Mouse (Mus musculus): ENCODE measurements at regions not wholly inside any gene's neighbourhood (a gene's known extent, or its start where the extent isn't known, plus 50 kb on each side); places are given as distances from the start of the nearest gene placed in this dataset.
"Not testable (repeated sequence)": the region's sequence is repeated elsewhere in the genome, so short reads cannot be mapped to it uniquely, and the experiment has no call there.

DNA sequence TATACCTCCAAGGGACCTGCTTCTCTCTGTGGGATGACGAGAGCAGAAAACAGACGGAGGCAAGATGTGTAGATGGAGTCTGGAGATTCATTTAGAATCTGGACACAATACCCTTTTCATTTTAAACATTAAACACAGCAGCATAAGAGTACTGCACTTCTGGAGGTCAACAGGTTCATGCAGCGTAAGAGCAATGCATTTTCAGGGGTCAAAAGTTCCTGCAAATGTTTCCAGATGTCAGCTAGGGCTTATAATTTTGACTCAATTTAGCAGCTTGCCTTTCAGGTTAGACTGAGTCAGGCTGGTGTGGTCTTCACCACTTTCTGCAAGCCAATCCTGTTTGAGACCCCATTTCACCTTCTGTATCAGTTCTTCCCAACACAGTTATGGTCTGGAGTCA, 277.9 kb downstream of the Hace1 start:
- no peak for DNase-seq (ENCODE audit: low spot score in 2 of 2)

DNA sequence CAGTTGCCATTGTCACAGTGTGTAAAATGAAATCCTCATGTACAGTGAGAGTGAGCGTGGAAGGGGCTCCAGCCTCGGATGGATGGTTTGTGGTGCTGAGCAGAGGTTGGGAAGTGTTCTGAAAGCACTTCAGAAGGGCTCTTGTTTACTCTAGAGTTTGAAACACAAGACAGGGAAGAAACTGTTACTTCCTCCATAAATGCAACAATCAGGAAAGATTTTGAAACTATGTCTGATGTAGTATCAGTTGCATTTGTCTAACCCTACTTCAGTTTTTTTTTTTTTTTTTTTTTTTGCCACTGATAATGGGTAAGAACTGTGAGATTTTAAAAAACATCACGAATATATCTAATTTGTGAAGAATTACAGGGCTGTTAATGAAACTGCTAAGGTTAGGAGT, 281.5 kb downstream of the Hace1 start:
- DNase-seq (ENCODE audit: low spot score in 2 of 2), result no peak

DNA sequence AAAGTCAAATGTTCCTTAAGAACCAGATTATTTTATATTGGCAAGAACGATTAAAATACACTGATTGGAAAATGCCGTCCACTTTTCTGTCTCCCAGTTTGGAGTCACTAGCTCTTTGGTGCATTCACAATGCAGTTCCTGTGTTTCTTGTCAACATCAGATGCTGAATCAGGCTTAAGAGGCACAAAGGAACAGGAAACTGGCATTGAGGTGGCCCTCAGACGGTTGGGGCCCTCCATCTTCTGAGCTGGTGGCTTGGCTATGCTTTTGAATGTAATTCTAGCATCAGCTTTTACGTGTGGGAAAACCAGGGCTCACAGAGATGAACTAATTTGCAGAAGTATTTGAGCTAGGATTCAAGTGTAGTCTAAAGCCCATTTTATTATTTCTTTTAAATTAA, 282.3 kb downstream of the Hace1 start:
- no peak for DNase-seq (ENCODE audit: low spot score in 2 of 2)

DNA sequence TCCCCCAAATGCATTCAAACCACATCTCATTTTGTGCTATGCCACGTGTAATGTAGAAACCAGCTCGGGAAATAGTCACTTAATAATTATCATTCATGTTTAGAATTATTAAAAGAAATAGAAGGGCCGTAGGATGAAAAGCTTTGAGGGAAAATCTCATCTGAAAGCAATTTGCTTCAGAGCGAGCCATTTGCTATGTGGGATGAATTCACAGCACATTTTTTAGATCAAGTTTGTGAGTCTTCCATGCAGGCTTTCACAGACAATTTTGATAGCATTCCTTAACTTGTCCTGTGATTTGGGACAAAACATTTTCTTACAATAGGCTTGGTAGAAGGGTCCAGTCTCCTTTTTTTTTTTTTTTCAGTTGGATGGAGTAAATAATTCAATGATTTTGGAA, 283.1 kb downstream of the Hace1 start:
- DNase-seq (ENCODE audit: low spot score in 2 of 2), result no peak

DNA sequence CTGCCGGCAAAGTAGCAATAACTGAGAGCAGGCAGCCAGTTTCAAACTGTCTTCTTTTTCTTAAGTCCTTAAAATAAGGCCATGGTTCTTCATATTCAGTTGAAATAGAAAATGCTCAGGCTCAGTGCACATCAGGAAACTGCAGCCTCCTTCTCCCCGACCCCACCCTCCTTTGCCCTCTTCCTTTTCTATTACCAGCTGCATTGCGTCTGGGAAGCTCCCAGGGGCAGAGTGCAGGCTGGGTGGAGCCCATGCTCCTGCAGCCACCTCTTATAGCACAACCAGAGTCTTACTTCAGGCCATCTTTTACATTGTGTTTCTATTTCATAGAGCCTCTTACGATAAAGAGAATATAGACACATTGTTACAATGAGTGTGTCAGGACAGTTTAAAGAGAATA, 288.2 kb downstream of the Hace1 start:
- no peak for DNase-seq (ENCODE audit: low spot score in 2 of 2)

DNA sequence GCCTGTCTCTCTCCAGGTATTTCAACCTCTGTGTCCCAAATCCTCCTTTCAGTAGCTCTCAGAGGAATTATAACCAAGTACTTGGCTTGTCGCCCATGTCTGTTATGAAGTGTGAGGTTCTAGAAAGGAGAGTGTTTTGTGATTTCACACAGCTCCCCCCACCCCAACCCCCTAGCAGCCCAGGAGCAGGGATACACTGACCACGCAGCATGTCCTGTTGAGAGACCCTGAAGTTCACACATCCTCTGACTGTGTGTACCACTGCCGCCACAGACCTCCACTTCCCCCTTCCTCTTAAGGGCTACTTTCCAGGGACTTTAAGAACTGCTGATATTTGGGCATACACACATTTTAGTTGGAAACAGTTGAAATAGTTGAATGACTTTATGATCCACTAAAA, 289.2 kb downstream of the Hace1 start:
- no peak for DNase-seq (ENCODE audit: low spot score in 2 of 2)

DNA sequence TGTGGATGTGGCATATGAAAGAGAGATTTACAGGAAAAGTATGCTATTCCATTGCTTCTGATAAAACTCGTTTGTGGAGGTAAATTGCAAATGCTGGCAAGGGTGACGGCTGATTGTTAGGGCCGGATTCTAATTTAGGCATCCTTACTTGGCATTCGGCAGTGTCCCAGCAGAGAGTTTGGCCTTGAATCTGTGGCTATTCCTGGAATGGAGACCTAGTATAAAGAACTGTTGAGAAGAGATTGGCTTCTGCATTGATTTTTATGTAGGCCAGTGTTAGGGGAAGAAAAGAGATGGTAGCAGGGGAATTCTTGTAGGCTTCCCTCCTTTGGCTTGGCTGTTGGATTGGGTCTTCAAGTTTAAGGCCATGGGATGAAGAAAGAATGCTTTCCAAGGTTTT, 293.4 kb downstream of the Hace1 start:
- no peak for DNase-seq (ENCODE audit: low spot score in 2 of 2)

DNA sequence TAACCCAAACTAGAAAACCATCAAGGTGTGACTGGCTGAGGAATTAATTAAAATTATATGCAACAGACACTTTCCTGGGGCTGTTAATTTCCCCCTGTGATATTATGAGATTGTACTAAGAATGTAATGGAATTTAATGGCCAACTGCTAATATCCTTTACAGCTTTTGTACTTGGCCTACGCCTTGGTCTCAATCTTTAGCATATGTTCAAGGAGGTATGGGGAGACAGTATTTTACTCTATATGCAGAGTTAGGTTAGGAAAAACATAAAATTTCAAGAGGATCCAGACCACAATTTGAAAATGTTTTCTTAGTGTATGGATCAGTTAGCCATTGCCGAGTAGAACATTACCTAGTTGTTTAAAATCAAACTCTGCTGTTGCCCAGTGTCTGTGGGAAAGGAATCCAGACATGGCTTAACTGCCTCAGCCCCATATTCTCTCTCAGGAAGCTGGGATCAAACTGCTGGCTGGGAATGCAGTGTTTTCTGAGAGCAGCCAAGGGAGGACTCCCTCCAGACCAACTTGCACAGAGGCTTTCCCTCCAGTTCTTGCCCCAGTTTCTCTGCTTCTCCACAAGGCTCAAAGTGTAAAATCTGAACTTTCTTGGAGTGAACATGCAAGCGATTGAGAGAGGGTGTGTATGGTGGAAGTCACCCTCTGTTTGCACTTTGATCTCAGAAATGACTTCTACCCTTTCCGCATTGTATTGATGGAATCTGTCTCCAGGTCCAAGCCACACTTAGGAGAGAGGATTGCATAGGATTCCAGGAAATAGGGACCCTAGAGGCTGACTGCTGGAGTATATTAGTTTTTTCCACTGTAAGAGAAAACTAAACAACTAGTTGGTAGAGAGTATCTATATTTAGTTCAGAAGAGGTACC, 294.6 kb downstream of the Hace1 start:
- DNase-seq (ENCODE audit: low spot score in 2 of 2), result no peak

DNA sequence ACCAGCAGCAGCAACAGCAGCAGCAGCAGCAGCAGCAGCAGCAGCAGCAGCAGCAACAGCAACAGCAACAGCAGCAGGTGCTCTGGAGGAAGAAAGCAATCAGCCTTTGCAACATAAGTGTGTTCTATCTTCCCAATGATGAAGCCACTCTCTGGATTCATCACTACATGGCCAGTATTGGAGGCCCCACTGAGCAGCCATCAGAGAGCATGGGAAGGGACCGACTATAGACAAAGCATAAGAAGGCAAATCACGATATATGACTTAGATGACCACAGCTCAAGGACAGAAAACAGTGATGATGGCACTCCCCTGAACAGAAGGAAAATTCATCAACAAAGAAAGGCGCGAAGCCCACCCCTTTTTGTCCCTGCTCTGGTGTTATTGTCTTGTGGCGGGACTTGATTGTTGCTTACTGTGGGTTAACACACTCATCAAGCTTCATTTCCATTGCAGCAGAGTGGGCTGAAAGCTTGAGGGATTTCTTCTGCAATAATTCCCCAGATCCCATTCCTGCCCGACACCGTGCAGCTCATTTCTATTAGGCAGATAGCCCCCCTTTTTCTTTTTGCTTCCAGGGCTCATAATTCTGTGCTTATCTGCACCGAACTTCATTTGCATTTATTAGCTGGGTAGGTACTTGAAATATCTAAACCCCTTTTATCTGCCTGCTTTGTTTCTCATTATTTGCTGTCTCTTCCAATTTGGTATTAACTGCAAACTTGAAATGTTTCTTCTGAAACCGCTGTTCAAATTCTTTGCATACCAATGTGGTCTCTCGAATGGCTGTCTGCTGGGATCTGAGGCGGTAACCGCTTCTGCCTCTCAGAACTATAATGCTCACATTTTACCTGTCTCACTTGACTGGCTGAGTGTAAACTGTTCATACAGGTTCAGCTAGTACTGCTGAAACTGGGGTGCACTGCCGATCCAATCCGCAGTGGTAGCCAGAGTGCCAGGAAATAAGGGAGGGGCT, 296.5 kb downstream of the Hace1 start:
- no peak for DNase-seq (ENCODE audit: low spot score in 2 of 2)

DNA sequence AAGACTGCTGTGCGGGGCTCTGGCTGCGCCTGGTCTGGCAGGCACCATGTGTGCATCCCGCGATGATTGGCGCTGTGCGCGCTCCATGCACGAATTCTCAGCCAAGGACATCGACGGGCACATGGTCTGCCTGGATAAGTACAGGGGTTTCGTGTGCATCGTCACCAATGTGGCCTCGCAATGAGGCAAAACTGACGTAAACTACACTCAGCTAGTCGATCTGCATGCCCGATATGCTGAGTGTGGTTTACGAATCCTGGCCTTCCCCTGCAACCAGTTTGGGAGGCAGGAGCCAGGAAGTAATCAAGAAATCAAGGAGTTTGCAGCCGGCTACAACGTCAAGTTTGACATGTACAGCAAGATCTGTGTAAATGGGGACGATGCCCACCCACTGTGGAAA, 297.7 kb downstream of the Hace1 start:
- not testable (repeated sequence) for DNase-seq (ENCODE audit: low spot score in 2 of 2)

DNA sequence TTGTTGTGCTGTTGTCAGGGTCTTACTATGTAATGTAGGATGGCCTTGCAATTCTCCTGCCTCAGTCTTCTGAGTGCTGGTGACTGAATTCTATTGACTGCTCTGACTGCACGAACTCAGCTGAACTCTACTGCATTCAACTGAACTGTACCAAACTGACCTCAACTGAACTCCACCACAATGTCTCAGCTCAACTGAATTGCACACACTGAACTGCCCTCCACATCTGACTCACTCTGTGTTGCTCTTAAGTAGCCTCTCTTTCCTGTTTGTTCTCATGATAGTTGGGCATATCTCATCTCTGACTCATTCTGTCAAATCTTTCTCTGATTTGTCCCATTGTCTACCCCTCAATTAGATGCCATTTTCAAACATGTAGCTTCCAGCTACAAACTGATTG, 306.1 kb downstream of the Hace1 start:
- no peak for DNase-seq (ENCODE audit: low spot score in 2 of 2)

DNA sequence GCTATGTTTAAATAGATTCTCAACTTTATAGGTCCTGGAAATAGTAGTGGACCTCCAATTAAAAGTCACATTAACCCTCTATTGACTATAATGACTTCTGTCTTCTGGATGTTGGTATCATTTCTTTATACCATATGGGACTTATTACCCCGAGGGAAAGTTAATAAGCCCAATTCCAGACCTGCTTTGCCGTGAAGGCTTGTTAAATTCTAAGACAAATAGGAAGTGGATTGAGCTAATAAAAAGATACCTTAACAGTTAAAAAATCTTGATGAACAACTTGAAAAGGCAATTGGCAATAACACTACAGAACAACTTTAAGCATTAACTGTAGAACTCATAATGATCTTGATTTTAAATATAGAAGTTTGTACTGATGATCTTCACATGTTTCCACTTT, 309.0 kb downstream of the Hace1 start:
- no peak for DNase-seq (ENCODE audit: low spot score in 2 of 2)

DNA sequence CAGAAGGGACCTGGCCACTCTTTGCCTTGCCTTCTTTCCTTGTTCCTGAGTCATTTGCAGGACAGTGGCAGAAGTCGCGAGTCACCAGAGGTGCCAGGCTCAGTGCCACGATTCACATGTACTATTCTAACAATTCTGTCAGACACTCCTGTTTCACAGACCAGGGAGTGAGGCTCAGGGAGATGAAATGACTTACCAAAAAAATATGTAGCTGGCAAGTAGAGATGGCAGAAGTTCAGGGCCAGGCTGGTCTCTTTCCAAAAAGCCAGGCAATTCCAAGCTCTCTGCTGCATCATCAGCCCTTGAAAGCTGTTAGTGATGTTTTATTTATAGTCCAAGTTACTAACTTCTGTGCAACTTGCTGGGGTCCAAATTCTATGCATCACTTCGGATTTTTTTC, 311.2 kb downstream of the Hace1 start:
- peak in 1 of 2 experiments; percentile 8 for DNase-seq (ENCODE audit: low spot score in 2 of 2)

DNA sequence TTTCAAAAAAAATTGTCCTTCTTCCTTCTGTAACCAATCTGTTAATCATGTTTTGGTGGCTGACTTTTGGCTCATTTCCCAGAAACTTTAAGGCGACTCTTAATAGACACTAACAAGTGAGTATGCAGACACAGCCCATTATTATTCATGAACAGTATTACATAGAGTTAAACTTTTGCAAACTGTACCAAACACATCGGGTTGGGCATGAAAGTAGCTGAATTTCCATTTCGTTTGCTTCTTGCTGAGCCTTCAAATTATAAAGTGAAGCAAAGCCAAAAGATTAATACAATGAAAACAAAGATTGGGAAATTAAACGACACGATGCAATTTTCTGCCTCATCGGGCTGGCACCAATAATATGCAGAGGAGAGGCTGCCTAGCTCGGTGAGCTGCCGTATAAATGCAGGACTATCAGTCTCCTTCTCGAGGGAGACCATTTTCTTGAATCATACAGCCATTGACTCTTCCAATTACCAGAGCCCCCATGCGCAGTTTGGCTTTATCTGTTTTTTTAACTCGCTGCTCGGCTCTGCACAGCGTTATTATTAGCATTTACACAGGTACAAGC, 311.8 kb downstream of the Hace1 start:
- DNase-seq (ENCODE audit: low spot score in 2 of 2), result no peak

DNA sequence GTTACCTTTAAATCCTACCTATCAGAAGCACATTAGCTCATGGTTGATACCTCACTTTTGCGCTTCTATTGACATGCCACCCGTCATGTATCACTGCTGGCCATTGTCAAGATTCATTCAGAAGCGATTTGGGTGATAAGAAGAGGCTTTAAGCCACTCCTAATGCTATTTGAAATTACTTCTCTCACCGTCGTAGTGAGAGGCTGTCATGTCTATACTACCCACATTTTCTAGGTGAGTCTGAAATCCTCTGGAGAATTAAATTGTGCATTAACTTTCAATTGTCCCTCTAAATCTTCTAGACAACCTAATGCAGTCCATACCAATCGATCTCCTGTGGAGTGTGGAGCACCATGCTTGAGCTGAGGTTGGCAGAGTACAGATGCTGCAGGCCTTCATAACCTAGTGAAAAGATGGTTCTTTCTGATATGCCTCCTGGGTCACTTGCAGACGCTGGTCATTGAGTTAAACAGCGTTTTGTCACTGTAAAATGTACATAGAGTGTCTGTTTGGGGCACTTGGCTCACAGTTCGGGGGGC, 312.5 kb downstream of the Hace1 start:
- no peak for DNase-seq (ENCODE audit: low spot score in 2 of 2)

DNA sequence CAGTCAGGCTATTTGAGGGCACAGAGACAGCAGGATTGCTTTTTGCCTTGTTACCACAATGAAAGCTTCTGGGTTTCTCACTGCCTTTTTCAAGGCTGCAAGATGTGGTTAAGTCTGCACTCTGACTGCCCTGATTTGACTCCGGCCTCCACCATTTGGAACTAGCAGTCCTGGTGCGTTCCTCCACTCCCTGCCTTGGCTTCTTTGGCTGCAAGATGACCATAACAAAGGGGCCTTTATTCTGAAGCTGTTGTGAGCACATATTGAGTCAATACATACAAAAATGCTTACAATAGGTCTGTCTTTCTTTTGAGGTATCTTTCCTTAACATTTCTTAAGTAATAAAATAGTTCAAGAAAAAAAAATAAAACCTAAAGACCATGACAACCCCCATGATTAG, 314.8 kb downstream of the Hace1 start:
- no peak for DNase-seq (ENCODE audit: low spot score in 2 of 2)

DNA sequence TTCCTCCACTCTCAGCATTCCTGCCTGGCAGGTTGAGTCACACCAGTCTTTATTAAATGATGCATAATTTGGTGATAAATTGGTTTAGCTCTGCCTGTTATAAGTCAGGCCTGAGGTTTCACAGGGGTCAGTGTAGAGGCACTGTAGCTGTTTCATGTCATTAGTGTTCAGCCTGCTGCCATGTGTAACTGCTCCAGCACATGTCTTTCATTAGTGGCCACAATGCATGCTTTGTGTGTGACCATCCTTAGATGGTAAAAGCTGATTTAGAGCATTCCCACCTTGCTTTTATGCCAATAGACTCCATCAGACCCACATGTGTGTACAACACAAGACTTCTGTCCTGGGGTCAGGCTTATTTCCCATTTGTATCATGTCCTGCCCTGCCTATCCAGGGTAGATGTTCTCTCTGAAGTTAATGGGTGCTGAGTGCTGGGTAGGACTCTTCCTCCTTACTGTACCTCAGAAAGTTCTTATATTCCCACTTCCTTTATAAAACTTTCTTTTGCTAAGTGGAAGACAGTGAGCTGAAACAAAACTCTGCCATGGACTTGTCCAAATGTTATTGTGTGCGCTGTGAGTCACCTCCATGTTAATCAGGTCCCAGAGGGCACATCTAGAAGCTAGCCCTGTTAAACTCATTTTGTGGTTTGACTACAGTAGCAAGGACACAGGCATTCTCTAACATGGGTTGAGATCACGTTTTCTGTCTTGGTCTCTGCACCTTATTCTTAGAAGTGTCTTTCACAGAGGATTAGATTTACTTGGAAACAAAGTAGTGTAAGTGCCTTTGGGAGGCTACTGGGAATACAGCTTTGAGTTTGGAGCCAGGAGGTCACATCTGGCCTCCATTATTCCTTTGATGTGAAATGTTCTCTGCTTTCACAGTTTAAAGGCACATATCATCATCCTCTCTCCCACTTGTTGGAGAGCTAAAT, 316.5 kb downstream of the Hace1 start:
- no peak for DNase-seq (ENCODE audit: low spot score in 2 of 2)

DNA sequence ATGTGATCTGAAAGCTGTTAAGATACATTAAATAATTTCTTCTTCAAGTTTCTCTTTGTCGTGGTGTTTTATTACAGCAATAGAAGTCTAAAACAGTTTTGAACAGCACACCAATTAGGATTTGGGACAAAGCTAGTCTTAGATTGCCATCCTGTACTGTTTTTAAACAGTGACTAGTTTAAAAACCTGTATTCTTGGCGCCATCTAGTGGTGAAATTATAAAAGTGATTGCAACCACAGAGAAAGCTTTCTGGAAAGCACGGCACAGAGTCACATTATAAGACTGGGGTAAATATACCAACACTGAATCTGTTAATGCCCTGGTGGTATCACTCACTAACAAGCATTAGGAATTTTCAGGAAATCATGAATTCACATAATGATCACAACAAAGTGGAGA, 339.3 kb downstream of the Hace1 start:
- no peak for DNase-seq (ENCODE audit: low spot score in 2 of 2)

DNA sequence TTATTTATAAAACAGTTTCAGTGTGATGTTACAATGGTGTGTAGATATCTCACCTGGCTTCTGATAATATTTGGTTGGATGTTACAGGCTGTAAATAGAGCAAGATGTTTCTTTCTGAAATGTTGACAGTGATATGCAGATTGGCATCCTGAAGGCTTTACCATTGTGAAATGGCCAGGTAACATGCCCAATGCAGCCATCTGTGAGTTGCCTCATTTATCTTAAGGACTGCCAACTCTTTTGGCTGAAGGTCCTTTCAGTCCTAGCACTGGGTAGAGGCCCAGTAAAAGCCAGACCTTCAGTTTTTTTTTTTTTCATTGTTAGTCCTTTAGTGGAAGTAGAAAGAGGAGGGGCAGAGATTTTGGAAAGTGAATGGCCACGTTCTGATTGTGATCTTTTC, 348.1 kb downstream of the Hace1 start:
- no peak for DNase-seq (ENCODE audit: low spot score in 2 of 2)

DNA sequence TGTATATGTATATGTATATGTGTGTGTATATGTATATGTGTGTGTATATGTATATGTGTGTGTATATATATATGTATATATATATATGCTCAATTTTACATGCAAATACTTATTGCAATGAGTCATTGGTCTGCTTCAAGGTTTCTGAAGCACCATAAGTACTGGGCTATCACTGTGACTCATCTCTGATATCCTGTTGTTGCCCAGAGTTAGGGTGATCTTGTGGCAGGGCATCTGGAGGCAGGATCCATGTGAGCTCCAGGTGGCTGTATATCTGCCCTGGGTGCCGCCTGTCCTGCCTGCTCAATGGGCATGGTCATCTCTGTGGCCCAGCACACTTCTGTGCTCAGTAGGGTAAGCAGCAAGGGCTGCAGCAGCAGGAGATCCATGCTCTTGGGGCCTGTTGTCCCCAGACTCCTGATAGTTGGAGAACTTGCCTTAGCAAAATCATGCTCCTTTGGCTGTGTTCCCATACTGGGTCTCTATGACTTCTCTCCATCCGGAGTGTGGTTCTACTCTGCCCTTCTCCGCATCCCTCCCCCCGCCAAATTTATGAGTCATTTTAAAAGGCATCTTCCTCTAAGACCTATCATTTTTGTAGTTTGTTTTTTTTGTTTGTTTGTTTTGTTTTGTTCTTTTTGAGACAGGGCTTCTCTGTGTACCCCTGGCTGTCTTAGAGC, 356.1 kb downstream of the Hace1 start:
- DNase-seq (ENCODE audit: low spot score in 2 of 2), result no peak

Measured in adrenal gland, postnatal 4 days (tissue).